Mouse (Mus musculus) stomach, postnatal 0 days (tissue): ENCODE results near the gene Ifna7.

Experiments used
- CTCF ChIP-seq: IDR thresholded peaks from 2 replicates; pipeline ENCODE4 v1.5.1; 2016; ENCODE audit warnings: antibody characterized with exemption, low read depth, mild to moderate bottlenecking, moderate library complexity
- EP300 ChIP-seq: optimal IDR thresholded peaks from 2 replicates; pipeline ENCODE3; 2016; ENCODE audit warnings: antibody characterized with exemption

DNA sequence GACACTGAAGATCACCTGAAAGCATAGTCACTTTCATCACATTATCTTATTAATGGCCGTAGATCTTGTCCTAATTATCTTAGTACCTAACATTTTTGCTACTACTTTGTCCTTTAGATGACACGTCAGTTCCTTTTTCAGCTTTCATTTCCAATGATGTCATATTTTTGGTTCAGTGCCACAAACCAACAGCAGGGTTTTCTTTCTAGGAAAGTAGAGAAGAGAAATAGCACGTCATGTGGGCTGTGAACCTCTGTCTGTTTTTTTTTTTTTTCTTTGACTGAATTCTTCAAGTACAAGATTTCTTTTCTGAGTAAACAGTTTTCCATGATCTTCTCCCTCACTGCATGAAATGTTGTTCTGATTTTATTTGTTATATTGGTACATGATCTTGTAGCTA lies 24.0 kb downstream of the Ifna7 start:
- TF ChIP-seq CTCF: no peak
- TF ChIP-seq EP300: no peak
